Mouse (Mus musculus) spleen, adult 2 months (tissue): ENCODE measurements around the gene Lyst. TPM values are rescaled to one million over a fixed set of nuclear protein-coding genes. Genes with fewer than 3 reads are reported as not detected.

ENCODE experiments used
- DNase-seq, 2 experiments: peaks; one replicate each; pipeline versions ENCODE4 v3.0.0 to v3.0.0-alpha.2; 2012 to 2021; ENCODE audit warnings: low spot score in 2 of 2, low read depth in 1 of 2
- H3K27ac ChIP-seq: fragments of 200-500 bp; 2 replicates; pipeline ENCODE4 v1.5.1; 2012; ENCODE audit warnings: low read length, inconsistent platforms; ENCODE audit not compliant: insufficient read depth
- H3K27me3 ChIP-seq: fragments of 200-500 bp; 2 replicates; pipeline ENCODE4 v1.6.1; 2012; ENCODE audit warnings: mild to moderate bottlenecking, moderate library complexity, low read length, inconsistent platforms; ENCODE audit not compliant: control insufficient read depth, insufficient read depth
- H3K36me3 ChIP-seq: fragments of 200-500 bp; 2 replicates; pipeline ENCODE4 v1.6.1; 2012; ENCODE audit warnings: mild to moderate bottlenecking, low read length, inconsistent platforms; ENCODE audit not compliant: control insufficient read depth, insufficient read depth
- H3K4me1 ChIP-seq: fragments of 200-500 bp; 2 replicates; pipeline ENCODE4 v1.6.1; 2011; ENCODE audit warnings: inconsistent platforms; ENCODE audit not compliant: control insufficient read depth, insufficient read depth, insufficient read length
- H3K4me3 ChIP-seq: fragments of 200-500 bp; 2 replicates; pipeline ENCODE4 v1.5.1; 2011; ENCODE audit warnings: mild to moderate bottlenecking, inconsistent platforms; ENCODE audit not compliant: insufficient read depth, insufficient read length; ENCODE audit errors: extremely low read depth
- CTCF ChIP-seq: fragments of 200-500 bp; IDR thresholded peaks from 2 replicates; pipeline ENCODE4 v1.5.1; 2011; ENCODE audit warnings: mild to moderate bottlenecking, inconsistent platforms; ENCODE audit not compliant: insufficient read depth, insufficient read length, insufficient replicate concordance; ENCODE audit errors: extremely low read depth
- POLR2A ChIP-seq: fragments of 200-500 bp; IDR thresholded peaks from 2 replicates; pipeline ENCODE4 v1.6.1; 2011; ENCODE audit warnings: low read depth, low read length, inconsistent platforms
- WGBS: fragments of 180-500 bp; shearing (Covaris S2); methylation state at CpG from one replicate; pipeline ENCODE4 v1.1.7; 2018; 5-methylcytosine and 5-hydroxymethylcytosine counted together
- polyA plus RNA-seq: library from polyadenylated mRNA; depleted of rRNA; stranded (reverse); fragments of >200 nt; gene quantifications from 2 replicates; pipeline ENCODE4 v1.2.3, GENCODE M21; 2012

The Lyst gene
- polyA plus RNA-seq, 1 experiment, result 11.3 TPM

DNA sequence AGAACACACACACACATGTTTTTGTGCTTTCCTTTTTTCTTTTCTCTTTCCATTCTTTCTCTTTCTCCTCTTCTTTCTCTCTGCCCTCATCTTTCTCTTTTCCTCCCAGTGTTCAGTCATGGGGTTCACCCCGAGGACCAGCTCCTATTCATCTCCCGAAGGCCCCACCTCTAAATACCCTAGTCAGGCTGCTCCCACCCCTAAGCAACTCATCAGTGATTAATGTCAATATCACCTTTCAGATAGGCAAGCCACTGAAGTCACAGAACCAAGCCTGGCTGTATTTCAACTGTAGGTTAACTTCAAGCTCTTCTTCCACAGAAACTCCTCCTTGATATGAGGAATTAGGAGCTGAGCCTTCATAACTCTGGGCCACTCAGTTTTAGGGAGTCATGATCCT is 26.1 kb upstream of the Lyst start:
- Histone ChIP-seq H3K27me3 (no peaks in the 10 kb centered on the region), H3K27ac (peak overlapping the region; percentile 62; the same call in 1 of the 2 replicates), H3K4me3 (no peak overlapping the region), H3K4me1 (no peaks in the 10 kb centered on the region), H3K36me3 (no peaks in the 10 kb centered on the region)
- 40% methylated on average over 2 of the region's 2 CpGs for WGBS
- no peak for DNase-seq
- TF ChIP-seq POLR2A, result no peak
- TF ChIP-seq CTCF, result no peak

DNA sequence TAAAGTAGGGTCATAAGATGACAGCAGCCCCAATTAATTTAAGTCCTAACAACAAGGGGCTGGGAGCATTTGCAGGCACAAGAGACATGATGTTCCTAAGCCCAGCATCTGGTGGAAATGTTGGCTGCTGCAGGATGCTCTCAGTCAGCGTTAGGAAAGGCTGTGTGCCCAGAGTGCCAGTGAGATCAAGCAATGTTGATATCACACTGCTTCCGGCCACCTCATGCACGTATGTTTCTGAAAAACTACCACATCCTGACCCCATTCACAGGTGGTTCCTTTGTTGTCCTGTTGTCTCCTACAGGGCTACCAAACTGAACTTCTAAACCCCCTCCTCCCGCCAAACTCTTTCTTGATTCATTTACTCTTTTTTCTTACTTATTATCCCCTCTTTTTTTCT is 25.7 kb upstream of the Lyst start:
- H3K36me3 ChIP-seq, result no peaks in the 10 kb centered on the region
- H3K27me3 ChIP-seq, result no peaks in the 10 kb centered on the region
- no peak overlapping the region for H3K4me3 ChIP-seq
- 16% methylated on average over 4 of the region's 4 CpGs for WGBS
- no peaks in the 10 kb centered on the region for H3K4me1 ChIP-seq
- TF ChIP-seq POLR2A (no peak), CTCF (no peak)
- peak; percentile 36 to 64 for DNase-seq
- H3K27ac ChIP-seq, result peak overlapping the region; percentile 62; the same call in 1 of the 2 replicates

DNA sequence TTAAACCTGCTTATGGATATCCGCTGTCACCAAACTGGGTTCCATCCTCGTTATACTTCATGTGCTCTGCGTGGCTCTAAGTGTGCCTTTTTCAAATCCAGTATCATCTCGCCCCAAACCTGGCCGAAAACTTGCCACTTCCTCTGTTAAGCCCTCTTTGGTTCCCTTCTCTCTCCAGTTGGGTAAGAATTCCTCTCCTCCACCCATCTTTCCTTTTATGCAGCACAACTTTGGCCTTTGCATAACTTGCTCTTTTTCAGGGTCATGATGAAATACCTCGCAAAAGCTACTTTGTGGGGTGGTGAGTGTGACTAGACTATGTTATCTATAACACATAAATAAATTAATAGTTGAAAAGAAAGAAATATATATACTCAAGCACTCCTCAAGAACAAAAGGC is 22.6 kb upstream of the Lyst start:
- 84% methylated on average over 6 of the region's 6 CpGs for WGBS
- no peak for TF ChIP-seq POLR2A
- TF ChIP-seq CTCF, result no peak

DNA sequence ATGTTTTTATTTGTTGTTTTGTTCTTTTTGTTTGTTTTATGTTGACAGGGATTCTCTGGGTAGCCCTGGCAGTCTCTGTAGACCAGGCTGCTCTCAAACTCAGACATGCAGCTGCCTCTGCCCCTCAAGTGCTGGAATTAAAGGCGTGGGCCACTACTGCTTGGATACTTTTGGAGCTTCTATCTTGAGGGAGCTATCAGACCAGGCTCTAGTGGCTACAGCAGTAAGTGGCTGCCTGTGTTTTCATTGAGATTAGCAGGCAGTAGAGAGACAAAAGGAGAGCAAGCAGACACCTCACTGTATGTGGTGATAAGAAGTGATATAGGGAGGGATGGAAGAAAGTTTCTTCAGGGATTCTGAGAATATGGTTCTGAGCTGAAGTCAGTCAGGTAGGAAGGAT is 21.4 kb upstream of the Lyst start:
- no peak overlapping the region for H3K4me3 ChIP-seq
- no peak overlapping the region for H3K27ac ChIP-seq
- no peak for DNase-seq
- H3K27me3 ChIP-seq, result no peaks in the 10 kb centered on the region
- TF ChIP-seq POLR2A, result no peak
- TF ChIP-seq CTCF, result no peak
- H3K36me3 ChIP-seq, result no peaks in the 10 kb centered on the region
- H3K4me1 ChIP-seq, result no peaks in the 10 kb centered on the region
- WGBS, result 73% methylated on average over 1 of the region's 1 CpGs

More for the DNA sequence above, 22.6 kb upstream of the Lyst start:
- no peak for DNase-seq
- no peaks in the 10 kb centered on the region for H3K36me3 ChIP-seq
- H3K27ac ChIP-seq, result no peak overlapping the region
- no peak overlapping the region for H3K4me3 ChIP-seq
- no peaks in the 10 kb centered on the region for H3K27me3 ChIP-seq
- no peaks in the 10 kb centered on the region for H3K4me1 ChIP-seq

DNA sequence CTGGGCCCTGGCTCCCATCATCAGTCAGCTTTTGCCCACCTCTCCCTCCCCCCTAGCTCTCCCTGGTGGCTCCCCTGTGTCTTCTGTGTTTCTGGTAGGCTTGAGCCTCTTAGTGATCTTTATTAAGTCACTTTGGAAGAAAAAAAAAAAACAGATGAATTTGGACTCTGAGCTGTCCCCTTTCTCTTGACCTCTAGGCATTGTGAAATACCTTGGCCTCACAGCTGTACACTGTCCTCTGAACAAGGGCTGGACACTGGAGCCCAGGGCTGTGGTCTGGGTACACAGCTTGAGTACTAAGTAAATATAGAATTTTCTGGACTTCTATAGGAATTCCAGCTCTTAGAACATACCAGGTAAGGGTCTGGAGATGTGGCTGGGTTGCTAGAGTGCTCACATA is 20.6 kb upstream of the Lyst start:
- H3K4me1 ChIP-seq, result no peaks in the 10 kb centered on the region

DNA sequence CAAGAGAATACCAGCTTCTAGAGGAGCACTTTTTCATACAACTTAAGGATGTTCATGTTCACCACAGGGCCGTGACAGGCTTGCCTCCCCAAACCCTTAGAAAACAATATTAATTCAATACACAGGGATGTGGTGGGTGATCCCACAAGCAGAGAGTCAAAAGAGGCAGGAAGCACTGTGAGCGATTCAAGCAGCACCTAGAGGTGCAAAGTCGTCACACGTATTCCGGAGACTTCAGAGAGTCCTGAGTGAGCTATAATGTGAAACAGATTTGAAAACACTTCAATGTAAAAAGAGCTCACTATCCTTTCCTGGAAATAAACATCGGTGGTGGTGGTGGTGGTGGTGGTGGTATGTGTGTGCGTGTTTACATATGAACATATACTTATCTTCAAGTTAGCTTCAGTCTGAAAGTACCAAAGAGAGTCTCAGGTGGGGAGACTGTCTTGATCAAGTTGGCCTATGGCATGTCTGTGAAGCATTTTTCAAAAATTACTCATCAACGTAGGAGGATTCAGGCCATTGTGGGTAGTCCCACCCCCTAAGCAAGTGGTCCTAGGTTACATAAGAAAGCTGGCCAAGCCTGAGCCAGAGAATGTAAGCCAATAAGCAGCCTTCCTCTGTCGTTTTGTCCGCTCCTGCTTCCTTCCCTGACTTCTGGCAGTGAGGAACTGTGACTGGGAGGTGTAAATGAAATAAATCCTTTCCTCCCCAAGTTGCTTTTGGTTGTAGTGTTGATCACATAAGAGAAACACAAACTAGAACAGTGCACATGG is 17.9 kb upstream of the Lyst start:
- no peak for TF ChIP-seq POLR2A
- no peaks in the 10 kb centered on the region for H3K36me3 ChIP-seq
- H3K27me3 ChIP-seq, result no peaks in the 10 kb centered on the region
- WGBS, result 76% methylated on average over 10 of the region's 10 CpGs
- no peak for DNase-seq
- H3K27ac ChIP-seq, result no peak overlapping the region
- H3K4me1 ChIP-seq, result no peaks in the 10 kb centered on the region
- H3K4me3 ChIP-seq, result no peak overlapping the region

More for the DNA sequence above, 20.6 kb upstream of the Lyst start:
- Histone ChIP-seq H3K27ac (no peak overlapping the region), H3K4me3 (no peak overlapping the region), H3K36me3 (no peaks in the 10 kb centered on the region), H3K27me3 (no peaks in the 10 kb centered on the region)
- no peak for DNase-seq
- TF ChIP-seq CTCF (no peak), POLR2A (no peak)

DNA sequence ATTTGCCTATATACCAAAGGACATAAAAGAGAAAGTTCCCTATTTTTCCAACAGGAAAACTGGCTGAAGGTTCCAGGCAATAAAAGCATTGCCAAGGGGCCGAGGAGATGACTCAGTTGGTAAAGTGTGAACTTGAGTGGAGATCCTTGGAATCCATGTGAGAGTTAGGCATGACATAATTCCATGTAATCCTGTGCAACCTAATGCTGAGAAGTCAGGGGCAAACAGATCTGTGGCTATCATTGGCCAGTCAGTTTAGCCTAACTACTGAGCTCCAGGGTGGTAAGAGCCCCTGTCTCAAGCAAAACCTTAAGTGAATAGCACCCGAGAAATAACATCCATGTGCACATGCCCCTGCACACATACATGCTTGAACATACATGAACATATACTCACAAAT is 17.3 kb upstream of the Lyst start:
- Histone ChIP-seq H3K4me1 (no peaks in the 10 kb centered on the region), H3K27ac (no peak overlapping the region), H3K27me3 (no peaks in the 10 kb centered on the region), H3K36me3 (no peaks in the 10 kb centered on the region), H3K4me3 (no peak overlapping the region)
- 87% methylated on average over 2 of the region's 2 CpGs for WGBS
- no peak for DNase-seq
- TF ChIP-seq POLR2A, result no peak
- no peak for TF ChIP-seq CTCF
